Mouse (Mus musculus) liver, embryonic 11.5 days (tissue): ENCODE data around the gene Tmem252. TPM values are rescaled to one million over a fixed set of nuclear protein-coding genes. Genes with fewer than 3 reads are reported as not detected.

Experiments
- ATAC-seq: fragments of 200-750 bp; cut with Nextera tagmentation; replicated peaks from 2 replicates; pipeline ENCODE4 v1.8.0; 2017; ENCODE audit warnings: moderate number of reproducible peaks, mild to moderate bottlenecking, moderate TSS enrichment, moderate library complexity; ENCODE audit not compliant: low FRiP score
- DNase-seq: peaks from one replicate; pipeline ENCODE4 v3.0.0-alpha.2; 2017; ENCODE audit warnings: low spot score
- H3K27ac ChIP-seq: fragments of 300-500 bp; sonication (generic); 2 replicates; pipeline ENCODE4 v1.5.1; 2014; ENCODE audit warnings: mild to moderate bottlenecking, low read depth, low read length, control low read depth
- H3K27me3 ChIP-seq: fragments of 300-500 bp; sonication (generic); replicated peaks from 2 replicates; pipeline ENCODE4 v1.6.1; 2014; ENCODE audit warnings: low read length, mixed read lengths; ENCODE audit not compliant: control insufficient read depth, insufficient read depth
- H3K36me3 ChIP-seq: fragments of 300-500 bp; sonication (generic); 2 replicates; pipeline ENCODE4 v1.6.1; 2014; ENCODE audit warnings: mild to moderate bottlenecking, low read length, moderate library complexity, mixed read lengths; ENCODE audit not compliant: control insufficient read depth, insufficient read depth
- H3K4me1 ChIP-seq: fragments of 300-500 bp; sonication (generic); replicated peaks from 2 replicates; pipeline ENCODE4 v1.6.1; 2014; ENCODE audit warnings: low read length, mixed read lengths; ENCODE audit not compliant: control insufficient read depth, insufficient read depth
- H3K4me2 ChIP-seq: fragments of 300-500 bp; sonication (generic); 2 replicates; pipeline ENCODE4 v1.6.1; 2014; ENCODE audit warnings: mild to moderate bottlenecking, control low read depth, moderate library complexity
- H3K4me3 ChIP-seq: fragments of 300-500 bp; sonication (generic); 2 replicates; pipeline ENCODE4 v1.5.1; 2014; ENCODE audit warnings: low read depth, low read length, control low read depth
- H3K9ac ChIP-seq: fragments of 300-500 bp; sonication (generic); 2 replicates; pipeline ENCODE4 v1.6.1; 2014; ENCODE audit warnings: low read depth, low read length, control low read depth
- H3K9me3 ChIP-seq: fragments of 300-500 bp; sonication (generic); 2 replicates; pipeline ENCODE4 v1.6.1; 2016; ENCODE audit warnings: low read length, inconsistent platforms, mixed read lengths; ENCODE audit not compliant: control insufficient read depth
- WGBS: fragments of 180-500 bp; shearing (Covaris S2); extraction: QIAGEN DNeasy Blood & Tissue Kit; methylation state at CpG from one replicate; pipeline ENCODE4 v1.1.7; 2014; 5-methylcytosine and 5-hydroxymethylcytosine counted together
- polyA plus RNA-seq: library from polyadenylated mRNA; unstranded; fragments of >200 nt; fragmentation: Nextera tagmentation; extraction: Ambion mirVana; gene quantifications from 2 replicates; pipeline ENCODE4 v1.2.1, GENCODE M21; 2014

The Tmem252 gene
- polyA plus RNA-seq, 1 experiment from 2014 or later = 1.3 TPM

GRCm38 (mm10) chr19:24720448-24720847, 46.6 kb downstream of the Tmem252 start:
- no peaks in the 10 kb centered on the region for H3K9me3 ChIP-seq
- H3K27ac ChIP-seq = no peak overlapping the region
- DNase-seq (no peak), ATAC-seq (no peak)
- no peaks in the 10 kb centered on the region for H3K27me3 ChIP-seq
- no peak overlapping the region for H3K4me2 ChIP-seq
- H3K36me3 ChIP-seq = no peaks in the 10 kb centered on the region
- no peak overlapping the region for H3K9ac ChIP-seq
- no peaks in the 10 kb centered on the region for H3K4me1 ChIP-seq
- no peak overlapping the region for H3K4me3 ChIP-seq

GRCm38 (mm10) chr19:24724362-24724761, 50.6 kb downstream of the Tmem252 start:
- no peak overlapping the region for H3K4me3 ChIP-seq
- no peak for ATAC-seq
- H3K27me3 ChIP-seq = no peaks in the 10 kb centered on the region
- H3K9me3 ChIP-seq = no peaks in the 10 kb centered on the region
- no peak overlapping the region for H3K4me2 ChIP-seq
- H3K36me3 ChIP-seq = no peaks in the 10 kb centered on the region
- 79% methylated on average over 10 of the region's 10 CpGs for WGBS
- no peak overlapping the region for H3K27ac ChIP-seq
- H3K4me1 ChIP-seq = no peaks in the 10 kb centered on the region
- H3K9ac ChIP-seq = no peak overlapping the region
- DNase-seq = no peak

GRCm38 (mm10) chr19:24730661-24731060, 56.9 kb downstream of the Tmem252 start:
- 67% methylated on average over 5 of the region's 5 CpGs for WGBS
- H3K27me3 ChIP-seq = no peaks in the 10 kb centered on the region
- H3K9ac ChIP-seq = no peak overlapping the region
- no peaks in the 10 kb centered on the region for H3K4me1 ChIP-seq
- H3K27ac ChIP-seq = no peak overlapping the region
- no peak overlapping the region for H3K4me3 ChIP-seq
- no peak for ATAC-seq
- no peaks in the 10 kb centered on the region for H3K36me3 ChIP-seq
- no peak for DNase-seq
- H3K9me3 ChIP-seq = no peaks in the 10 kb centered on the region
- no peak overlapping the region for H3K4me2 ChIP-seq

Other genes with a start within 250 kb of the Tmem252 start
- 40.1 and 40.3 TPM in 2 replicates for gene Fam122a, start 196.7 kb upstream of the Tmem252 start, polyA plus RNA-seq
- gene Pip5k1b, start 118.1 kb upstream of the Tmem252 start, polyA plus RNA-seq = 5.6 and 7.1 TPM in 2 replicates
- gene Pgm5, start 187.8 kb downstream of the Tmem252 start, polyA plus RNA-seq = 1.4 and 1.6 TPM in 2 replicates
- gene Gm10053, start 201.7 kb downstream of the Tmem252 start, polyA plus RNA-seq = 306 and 327 TPM in 2 replicates
- gene Foxd4, start 227.2 kb downstream of the Tmem252 start, polyA plus RNA-seq = not detected in 2 replicates